Mouse (Mus musculus) ovary, adult 18-20 months (tissue): ENCODE measurements at regions not wholly inside any gene's neighbourhood (a gene's known extent, or its start where the extent isn't known, plus 50 kb on each side); places are given as distances from the start of the nearest gene placed in this dataset.

Experiments
- DNase-seq: peaks from one replicate; pipeline ENCODE4 v3.0.0; 2022; ENCODE audit warnings: low spot score, mixed read lengths

DNA sequence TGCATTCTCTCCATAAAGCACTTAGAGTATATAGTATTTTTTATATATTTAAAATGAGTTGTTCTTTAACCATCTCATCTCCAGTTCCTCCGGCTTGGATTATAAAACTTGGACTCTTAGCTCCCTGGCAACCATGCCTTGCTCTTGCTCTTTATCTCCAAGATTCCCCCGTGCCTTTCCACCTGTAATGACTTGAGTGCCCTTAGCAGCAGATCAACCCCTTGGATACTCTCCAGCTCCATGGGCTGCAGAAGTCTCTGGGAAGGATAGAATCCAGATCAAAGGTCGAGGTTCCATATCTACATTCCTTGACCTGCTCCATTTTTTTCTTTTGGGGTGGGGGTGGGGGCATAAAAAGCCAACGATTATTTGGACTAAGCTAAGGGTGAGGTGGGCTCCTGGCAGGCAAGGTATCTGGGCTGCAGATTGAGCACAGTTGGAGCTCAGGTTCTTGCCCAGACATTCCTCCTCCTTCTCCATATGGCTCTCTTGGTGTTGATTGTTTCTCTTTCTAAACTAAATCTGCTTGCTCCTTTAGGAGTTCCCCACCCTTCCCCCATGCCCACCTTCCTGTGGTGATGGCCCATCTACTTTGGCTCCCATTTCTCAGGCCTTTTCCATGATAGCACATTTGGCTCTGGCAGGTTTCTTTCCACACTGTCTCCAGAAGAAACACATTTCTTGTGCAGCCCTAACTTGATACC lies 460.9 kb downstream of the Epha4 start:
- no peak for DNase-seq

DNA sequence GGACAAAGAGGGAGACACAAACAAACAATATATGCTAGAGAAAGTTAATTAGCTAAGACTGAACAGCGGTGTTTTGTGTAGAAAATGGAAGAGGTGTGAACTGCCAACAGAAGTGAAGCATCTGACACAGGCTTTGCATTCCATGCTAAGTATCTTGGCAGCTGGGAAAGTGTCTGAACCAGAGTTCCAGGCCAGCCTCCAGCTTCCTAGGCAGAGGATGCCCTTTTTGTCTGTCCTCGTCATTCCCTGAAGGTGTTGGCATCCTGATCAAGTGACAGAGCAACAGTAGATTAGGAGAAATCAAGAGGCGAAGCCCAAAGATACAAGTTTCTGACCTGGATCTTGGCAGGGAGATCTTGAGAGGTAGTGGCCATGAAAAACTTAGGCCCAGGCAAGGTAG lies 452.4 kb downstream of the Epha4 start:
- DNase-seq = no peak

- DNase-seq = no peak
Observed at GRCm38 (mm10) chr1:77073071-77073470, 441.8 kb downstream of the Epha4 start.

DNA sequence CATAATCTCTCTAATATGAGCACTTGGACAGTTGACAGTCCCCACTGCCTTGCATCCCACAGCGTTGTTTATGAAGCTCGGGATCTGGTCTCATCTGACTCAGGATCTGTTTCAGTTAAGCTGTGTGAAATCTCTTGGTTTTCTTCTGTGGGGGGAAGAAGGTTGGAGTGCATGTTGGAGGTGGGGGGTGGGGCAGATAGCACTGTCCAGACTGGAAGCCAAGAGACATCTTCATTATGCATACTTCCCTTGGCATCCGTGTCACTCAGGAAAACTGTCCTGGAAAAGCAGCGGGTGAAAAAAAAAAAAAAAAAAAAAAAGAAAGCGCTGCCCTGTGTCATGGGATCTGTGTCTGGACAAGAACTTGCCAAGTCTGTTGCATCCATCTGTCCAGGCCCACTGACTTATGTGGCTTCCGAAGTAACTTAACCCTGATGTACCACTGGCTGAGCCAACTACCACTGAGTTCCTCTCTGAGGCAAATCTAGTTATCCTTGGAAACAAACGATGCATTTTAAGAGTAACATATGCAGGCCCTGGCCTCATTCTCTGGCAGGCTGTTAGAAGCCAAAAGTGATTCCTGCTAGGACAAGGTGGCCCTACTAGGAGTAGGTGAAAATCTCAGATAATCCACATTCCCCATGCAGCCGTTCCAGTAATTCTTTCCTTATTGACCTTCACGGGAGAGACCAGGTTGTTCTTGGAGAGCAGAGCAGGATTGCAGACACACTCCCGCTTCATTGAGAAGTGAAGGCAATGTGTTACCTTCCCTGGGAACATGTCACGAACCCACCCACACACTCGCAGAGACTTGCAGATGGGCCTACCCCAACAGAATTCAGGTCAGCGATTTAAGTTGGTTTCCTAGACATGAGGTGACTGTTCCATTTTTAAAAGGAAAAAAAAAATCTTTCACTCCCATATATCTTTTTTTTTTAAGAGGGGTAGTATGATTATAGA lies 439.7 kb downstream of the Epha4 start:
- no peak for DNase-seq

DNA sequence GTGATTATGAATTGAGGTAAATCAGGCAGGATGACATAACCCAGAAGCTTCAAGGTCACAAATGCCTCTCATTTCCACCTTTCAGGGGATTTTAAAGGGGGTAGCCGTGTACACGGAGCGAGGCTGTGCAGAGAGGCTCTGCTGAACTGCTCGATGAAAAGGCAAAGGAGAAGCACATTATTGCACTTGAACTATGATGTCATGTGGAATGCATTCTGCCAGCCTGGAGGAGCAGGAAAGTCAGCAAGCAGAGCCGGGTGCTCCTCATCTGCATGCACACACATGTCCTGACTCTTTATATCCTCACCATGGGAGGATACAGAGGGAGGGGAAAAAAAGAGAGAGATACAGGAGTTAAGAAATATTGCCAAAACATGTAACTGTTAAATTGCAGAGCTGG lies 434.1 kb downstream of the Epha4 start:
- no peak for DNase-seq

DNA sequence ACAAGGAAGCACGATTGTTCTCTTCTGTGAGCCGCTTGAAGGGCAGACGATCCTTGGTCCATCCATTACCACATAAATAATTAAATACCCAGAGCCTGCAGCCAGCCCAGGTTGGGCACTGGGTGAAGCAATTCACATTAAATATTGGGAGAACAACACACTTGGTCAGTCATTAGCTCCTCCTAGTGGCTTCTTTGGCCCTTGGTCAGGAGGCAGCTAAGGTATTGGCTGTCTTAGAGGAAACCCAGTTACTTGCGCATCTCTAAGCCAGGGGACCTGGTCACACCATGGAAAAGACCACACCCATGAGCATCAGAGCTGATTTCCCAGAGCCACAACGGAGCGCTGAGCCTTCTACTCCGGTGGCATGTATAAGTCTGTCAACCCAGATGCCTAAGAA lies 433.2 kb downstream of the Epha4 start:
- DNase-seq = peak; percentile 4

- DNase-seq = no peak
Observed at GRCm38 (mm10) chr1:77082410-77082809, 432.5 kb downstream of the Epha4 start.

GRCm38 (mm10) chr1:77093551-77093950 lies 421.3 kb downstream of the Epha4 start:
- DNase-seq = no peak

GRCm38 (mm10) chr1:77101726-77102272 lies 413.1 kb downstream of the Epha4 start:
- DNase-seq = no peak

- DNase-seq = peak; percentile 2
Observed at GRCm38 (mm10) chr1:77102421-77103133, 412.3 kb downstream of the Epha4 start.

DNA sequence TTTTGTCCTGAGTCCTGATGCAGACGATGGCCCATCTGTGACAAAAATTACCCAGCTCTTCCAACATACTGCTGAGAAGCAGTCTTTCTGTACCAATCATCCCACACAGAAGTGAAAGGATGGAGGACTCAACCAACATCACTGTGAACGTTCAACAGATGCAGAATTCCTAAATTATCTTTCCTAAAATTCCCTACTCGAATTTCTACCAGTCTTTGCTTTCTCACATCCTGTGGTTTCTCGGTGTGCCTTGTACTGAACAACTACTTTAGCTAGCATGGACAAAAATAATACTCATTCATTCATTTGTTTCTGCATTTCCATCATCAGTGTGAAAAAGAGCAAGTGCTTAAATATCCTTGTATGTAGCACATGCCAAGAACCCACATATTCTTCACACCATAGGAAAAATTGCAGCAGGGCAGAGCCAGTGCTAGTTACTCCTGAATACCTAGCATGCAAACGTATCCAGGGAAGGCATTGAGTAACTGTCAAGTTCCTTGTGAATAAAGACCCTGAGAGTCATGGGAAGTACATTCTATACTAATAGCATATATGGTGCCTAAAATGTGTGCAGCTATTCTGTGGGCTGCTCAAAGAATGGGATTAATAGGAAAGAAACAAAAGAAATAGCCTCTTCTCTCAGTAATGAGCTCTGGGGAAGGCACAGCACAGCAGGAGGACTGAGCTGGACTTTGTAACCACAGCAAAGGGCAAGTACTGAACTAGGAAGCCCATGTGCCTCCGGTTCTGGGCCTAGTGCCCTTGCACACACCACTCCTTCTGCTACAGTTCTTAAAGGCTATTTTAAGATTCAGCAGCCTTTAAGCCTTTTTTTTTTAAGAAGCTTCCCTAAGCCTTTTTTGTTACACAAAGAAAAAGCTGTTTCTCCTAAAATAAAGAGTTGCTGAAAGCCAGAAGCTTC lies 404.8 kb downstream of the Epha4 start:
- DNase-seq = no peak

DNA sequence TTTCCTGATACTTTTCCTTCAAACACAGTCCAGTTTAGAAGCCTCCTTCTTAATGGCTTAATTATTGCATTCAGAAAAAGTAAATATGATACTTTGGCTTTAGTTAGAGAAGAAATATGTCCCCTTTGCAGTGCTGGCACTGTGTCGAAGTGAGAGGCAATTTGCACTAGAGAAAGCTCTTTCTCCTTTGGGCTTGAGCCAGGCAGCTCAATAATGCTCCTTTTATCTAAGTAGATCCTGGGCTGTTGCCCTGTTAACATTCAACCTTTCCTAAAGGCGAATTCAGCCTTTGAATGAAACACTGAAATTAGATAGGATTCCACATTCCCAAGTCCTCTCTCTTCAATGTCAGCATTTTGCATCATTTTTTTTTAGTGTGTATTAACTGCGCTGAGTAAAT lies 386.5 kb downstream of the Epha4 start:
- no peak for DNase-seq

DNA sequence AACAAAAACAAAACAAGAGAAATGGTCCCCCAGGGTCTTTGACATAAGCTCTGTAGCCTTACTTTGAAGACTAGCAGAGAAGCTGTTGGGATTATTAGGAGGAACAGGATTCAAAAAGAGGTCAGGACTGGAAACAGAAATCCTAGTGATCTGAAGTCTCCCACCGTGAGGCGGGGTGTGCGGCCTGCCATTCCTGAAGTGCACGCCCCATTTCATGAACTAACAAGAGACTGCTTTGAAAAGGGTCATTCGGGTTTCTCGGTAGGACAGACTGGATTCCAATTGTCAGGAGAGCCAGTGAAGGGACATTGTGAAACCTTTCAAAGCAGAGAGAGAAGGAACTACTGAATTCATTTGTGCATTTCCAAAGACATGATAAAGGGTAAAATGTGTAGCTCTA lies 377.2 kb downstream of the Epha4 start:
- no peak for DNase-seq

DNA sequence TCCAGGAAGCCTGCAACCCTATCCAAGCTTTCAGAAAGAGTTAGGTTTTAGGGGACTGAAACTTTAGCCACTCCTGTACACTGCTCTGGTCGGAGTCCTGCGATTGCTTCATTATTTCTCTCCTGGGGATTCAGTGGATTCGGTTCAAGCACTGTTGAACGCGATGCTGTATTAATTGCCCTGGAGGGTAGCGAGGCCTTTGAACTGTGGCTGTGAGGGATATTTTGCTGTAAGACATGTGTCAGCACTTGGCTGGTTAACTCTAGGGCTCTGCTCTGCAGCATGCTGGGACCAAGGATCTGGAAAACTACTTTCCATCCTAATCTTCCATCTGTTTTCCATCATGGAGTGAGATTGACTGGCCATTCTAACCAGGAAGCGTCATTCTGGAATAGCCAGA lies 374.0 kb downstream of the Epha4 start:
- DNase-seq = no peak

DNA sequence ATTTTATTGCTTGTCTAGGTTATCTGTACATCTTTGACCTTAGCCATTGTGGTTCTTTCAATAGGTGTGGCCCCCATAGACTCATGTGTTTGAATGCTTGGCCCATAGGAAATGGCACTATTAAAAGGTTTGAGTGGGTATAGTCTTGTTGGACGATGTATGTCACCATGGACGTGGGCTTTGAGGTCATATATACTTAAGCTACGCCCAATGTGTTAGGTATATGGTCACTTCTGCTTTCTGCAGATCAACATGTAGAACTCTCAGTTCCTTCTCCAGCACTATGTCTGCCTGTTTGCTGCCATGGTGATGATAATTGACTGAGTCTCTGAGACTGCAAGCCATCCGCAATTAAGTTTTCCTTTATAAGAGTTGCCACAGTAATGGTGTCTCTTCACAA lies 366.8 kb downstream of the Epha4 start:
- no peak for DNase-seq

DNA sequence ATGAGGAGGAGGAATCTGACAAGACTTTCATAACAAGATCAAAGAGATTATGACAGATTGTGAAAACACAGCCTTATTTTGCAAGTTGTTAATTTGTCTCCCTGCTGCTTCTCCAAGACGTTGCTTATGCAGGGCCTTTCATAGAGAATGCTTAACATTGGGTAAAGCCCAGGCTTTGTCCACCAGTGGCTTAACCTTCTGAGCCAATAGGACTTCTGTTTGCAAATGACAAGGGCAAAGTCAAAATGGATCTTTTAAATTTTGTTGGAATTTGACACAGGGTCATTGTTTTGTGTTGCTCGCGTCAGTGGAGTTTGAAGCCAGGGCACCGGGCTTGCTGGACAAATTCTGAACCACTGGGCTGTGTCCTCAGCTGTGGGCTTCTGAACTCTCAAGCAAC lies 346.6 kb downstream of the Epha4 start:
- no peak for DNase-seq

- DNase-seq = no peak
Observed at GRCm38 (mm10) chr1:77172463-77172862, 342.4 kb downstream of the Epha4 start.

- no peak for DNase-seq
Observed at GRCm38 (mm10) chr1:77174801-77175200, 340.1 kb downstream of the Epha4 start.

DNA sequence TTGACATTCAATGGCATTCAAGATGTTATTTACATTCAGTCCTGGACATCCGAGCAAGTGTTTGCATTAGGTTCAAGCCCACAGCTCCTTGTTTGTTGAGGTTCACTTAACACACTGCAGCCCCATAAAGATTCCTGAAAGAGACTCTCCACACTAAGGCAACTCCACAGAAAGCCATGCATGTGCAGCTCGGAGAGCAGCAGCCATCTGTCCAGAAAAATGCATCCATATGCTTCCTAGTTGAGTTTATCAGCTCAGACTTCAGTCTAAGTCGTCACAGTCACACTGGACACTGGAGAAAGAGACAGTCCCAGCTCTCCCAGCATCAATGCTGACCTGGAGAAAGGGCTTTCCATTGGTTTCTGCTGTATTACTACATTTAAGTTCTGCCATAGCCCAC lies 339.7 kb downstream of the Epha4 start:
- no peak for DNase-seq

DNA sequence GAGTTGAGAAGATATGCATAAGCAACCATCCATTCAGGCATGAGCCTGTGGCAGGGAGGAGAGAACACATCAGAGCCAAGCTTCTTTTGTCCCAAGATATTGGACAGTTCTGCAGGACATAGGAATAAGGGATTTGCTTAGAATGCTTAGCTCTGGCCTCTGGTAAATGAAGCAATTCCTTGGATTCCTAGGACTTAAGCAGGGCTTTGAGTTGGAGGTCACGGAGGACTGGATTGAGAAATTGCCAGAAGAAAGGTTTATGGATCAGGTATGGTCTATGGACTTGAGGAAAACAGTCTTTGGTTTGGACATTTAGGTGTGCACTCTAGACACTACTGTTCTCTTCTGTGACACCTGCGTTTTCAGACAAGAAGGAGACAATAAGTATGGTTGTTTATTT lies 338.4 kb downstream of the Epha4 start:
- no peak for DNase-seq

- no peak for DNase-seq
Observed at GRCm38 (mm10) chr1:77183965-77184364, 330.9 kb downstream of the Epha4 start.
